Mouse (Mus musculus) adrenal gland, adult 18-20 months (tissue): Measurements from ENCODE around the gene Rsad2. TPM values are rescaled to one million over a fixed set of nuclear protein-coding genes. Genes with fewer than 3 reads are reported as not detected.

ENCODE experiments used
- DNase-seq, 2 experiments: peaks; one replicate each; pipeline ENCODE4 v3.0.0; 2021 to 2022; ENCODE audit warnings: low spot score in 2 of 2
- microRNA-seq, 2 experiments: library from miRNA; unstranded; fragments of <30 nt; microRNA quantifications; one replicate each; pipeline ENCODE4 v1.2.0; 2021; ENCODE audit warnings: borderline number of aligned reads in 2 of 2
- total RNA-seq, 2 experiments: library from RNA; stranded (reverse); gene quantifications; 1 replicate in 1 of 2; 2 replicates in 1 of 2; pipeline ENCODE4 v1.2.3; 2021

Rsad2 gene
- total RNA-seq, 2 experiments from 2014 or later, result 12.3 to 17.7 TPM

DNA sequence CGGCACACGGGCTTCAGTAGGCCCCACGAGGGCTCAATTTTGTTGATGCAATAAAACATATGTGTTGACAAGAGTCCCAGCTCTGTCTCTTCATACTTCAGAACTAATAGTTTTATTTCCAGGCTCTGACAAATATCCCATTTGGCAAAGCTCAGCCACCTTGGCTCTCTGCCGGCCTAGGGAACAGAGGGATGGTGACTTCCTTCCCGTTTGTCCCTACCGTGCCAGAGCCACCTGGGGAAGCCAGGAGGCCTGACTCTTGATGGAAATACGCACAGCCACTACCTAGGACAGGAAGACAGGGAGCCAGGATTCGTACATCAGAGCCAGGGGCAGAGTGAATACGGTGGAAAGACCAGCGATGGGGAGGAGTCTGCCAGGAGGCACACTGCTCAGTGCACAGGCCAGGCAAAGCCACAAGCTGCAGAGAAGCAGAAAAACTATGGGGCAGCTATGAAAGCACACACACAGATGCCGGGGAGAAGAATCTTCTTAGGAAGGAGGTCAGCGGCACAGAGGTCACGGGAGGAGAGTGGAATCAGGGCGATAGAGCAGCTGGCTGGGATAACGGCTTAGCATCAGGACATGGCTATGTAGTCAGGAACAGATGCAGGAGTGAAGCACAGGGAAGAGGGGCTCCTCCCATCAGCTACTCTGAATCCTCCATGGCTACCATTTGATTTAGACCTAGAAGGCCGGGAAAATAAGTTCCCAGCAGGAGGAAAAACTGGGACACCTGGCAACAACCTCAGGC lies 52.7 kb downstream of the Rsad2 start:
- DNase-seq, result peak; percentile 28 to 54

DNA sequence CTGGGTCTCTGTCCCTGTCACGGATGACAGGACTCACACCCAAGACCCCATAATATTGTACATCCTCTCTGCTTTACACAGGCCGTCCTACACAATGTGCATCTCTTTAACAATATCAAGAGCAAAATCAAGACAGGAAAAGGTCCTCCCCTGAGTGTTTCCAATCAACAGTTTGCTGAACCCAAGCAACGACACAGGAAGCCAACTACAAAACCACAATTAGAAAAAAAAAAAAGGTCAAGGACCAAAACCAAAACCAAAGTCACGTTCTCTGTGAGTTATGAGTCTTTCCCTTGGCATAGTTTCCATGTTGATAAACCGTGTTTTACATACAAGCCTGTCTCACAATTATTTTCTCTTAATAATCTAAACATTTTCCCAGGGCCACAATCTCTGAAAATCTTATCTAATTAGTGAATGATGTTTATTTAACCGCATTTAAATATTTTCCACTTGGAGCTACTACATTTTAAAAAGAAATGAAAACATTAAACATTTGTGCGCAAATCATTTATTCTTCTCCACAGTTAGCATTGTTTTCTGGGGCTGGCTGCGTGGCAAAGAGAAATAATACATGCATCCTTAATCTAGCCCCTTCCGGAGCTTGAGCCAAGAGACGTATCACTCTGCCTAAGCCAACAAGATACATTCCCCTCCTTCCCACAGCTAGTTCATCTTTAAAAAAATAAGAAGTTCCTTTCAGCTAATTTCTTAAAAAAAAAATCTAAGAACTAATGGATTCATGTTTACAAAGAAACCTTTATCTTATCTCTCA lies 54.4 kb downstream of the Rsad2 start:
- no peak for DNase-seq

DNA sequence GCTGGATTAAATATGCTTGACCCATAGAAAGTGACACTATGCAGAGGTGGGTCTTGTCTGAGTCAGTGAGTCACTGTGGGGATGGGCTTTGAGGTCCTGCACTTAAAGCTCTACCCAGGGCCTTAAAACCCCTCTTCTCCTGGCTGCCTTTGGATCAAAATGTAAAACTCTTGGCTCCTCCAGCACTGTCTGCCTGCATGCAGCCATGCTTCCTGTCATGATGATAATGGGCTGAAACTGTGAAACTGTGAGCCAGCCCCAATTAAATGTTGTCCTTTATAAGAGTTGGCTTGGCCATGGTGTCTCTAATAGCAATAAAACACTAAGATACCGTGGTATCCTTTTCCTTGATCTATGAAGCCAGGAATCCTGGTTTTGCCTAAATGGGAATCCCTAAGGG lies 55.0 kb downstream of the Rsad2 start:
- DNase-seq, result no peak

DNA sequence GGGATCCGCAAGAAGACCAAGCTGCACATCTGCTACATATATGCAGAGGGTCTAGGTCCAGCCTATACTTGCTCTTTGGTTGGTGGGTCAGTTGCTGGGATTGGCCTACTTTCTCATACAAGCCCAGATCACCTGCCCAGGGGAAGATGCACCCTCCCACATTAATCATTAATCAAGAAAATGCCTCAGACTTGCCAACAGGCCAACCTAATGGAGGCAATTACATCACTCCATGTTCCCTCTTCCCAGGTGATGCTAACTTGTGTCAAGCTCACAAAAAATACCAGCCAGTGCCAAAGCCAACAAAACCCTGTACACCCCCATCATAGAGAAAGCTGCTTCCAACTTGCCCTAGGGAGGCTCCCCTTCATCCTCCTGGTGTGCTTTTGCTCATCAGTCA lies 55.5 kb downstream of the Rsad2 start:
- no peak for DNase-seq

DNA sequence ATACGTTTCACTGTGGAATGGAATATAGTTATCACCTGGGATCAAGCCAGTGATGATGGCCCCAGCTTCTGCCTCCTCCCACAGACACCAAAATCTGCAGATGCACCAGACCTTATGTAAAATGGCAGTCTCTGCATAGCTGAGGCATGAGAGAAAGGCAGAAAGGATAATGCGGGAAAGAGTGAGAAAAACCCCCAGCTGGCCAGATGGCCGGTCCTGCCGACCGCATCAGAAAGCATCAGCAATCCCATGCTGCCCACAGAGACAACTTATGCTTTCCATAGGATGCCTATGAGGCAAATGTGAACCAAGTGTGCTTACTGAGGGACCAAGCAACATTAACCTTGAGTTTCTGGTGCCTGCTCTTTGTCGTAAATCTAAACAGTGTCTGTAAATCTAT lies 56.9 kb downstream of the Rsad2 start:
- DNase-seq, result no peak

DNA sequence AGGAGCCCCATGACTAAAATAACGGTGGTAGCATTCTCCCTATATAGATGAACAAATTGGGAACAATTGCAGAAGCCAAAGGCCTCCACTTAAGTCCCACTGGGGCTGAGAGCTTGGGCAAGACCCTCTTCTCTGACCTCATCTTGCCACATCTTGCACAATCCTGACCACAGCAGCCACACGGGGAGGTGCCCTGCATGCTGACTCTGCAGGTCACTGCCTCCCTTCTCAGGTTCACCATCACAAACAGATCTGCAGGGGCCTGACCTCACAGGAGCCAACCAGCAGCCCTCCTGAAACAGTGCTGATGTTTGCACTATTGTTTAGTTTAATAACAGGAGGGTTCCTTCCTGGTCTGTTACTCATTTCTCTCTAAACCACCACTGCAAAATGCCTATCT lies 57.7 kb downstream of the Rsad2 start:
- DNase-seq, result no peak

DNA sequence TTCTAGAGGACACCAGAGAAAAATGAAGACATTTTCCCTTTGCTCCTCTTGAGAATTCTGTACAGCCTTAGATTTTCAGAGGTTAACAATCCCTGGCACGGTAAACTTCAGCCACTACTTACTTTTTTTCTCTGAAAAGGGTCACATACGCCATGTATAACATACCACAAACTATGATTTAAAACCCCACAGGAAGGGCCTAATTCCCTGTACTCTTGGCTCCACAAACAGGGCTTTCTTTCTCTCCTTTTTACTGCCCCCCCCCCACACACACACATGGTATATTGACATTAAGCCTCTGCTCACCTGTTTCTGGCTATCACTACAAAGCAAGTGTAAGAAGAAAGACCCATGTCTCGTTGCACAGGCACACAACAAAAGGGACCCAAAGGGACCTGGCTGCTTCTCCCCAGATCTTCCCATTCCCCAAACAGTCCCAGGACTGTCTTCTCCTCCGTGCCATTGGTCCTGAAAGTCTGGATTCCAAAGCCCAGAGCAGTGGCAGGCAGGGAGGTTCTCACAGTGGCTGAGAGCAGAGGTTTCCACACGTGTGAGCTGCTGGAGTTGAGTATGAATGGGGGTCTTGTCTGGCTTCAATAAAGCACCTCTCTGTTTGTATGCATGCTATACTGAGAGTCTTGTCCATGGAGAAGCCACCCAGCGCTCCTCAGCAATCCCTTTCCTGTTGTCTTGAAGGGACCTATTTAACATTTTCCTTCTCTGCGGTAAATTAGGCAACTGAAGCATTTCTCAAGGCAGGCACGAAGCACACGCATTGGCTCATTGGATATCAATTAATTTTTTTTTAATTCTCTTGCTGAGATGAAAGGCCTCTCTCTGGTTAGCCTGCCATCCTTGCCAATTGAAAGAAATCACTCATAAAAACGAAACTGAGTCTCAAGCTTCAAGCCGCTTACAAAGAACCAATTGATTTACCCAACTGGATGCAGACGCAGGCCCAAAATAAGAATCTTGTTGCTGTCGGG lies 61.5 kb downstream of the Rsad2 start:
- no peak for DNase-seq

DNA sequence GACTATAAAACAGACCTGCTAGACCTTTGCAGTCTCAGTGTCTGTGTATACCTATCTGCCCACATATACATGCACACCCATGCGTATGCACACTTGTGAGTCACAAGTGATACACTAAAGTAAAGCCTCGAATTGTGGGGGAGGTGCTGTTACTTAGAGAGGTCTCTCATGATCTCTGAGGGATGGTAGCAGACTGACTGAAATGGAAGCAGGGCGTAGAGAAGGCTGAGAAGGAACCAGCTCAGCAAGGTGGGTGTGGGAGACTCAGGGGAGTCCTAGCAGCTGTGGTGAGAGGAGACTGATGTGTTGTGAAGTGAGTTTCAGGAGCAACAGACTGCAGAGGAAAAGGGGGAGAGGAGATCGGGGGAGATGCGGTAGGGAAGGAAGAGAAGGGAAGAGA lies 63.0 kb downstream of the Rsad2 start:
- no peak for DNase-seq

Small RNA genes lying within 50 kb of the gene (microRNA-seq; reads per million reads assigned to microRNA genes)
- gene Mir6538, result 13.2 to 26.9 reads per million in 2 experiments

Other genes with a start within 250 kb of the Rsad2 start
- gene Rnf144a, start 41.2 kb downstream of the Rsad2 start, total RNA-seq, result 10 to 100 TPM; 18.6 to 19.2 TPM
- 10 to 100 TPM; 10.2 to 17.1 TPM for gene Cmpk2, start 12.8 kb upstream of the Rsad2 start, total RNA-seq